Mouse (Mus musculus) liver, adult 2 months (tissue): ENCODE data around the gene Cygb. TPM values are rescaled to one million over a fixed set of nuclear protein-coding genes. Genes with fewer than 3 reads are reported as not detected.
"Not testable (repeated sequence)": the region's sequence is repeated elsewhere in the genome, so short reads cannot be mapped to it uniquely, and the experiment has no call there.

Source experiments
- DNase-seq: peaks from one replicate; pipeline ENCODE4 v3.0.0-alpha.2; 2011; ENCODE audit warnings: low read depth, low spot score; ENCODE audit errors: extremely low read depth
- H3K27ac ChIP-seq: fragments of 200-500 bp; replicated peaks from 2 replicates; pipeline ENCODE4 v1.5.1; 2012; ENCODE audit warnings: low read depth, mild to moderate bottlenecking, control low read depth, inconsistent platforms, low read length; ENCODE audit not compliant: insufficient read depth
- H3K27me3 ChIP-seq: fragments of 200-500 bp; 2 replicates; pipeline ENCODE4 v1.6.1; 2012; ENCODE audit warnings: mild to moderate bottlenecking, moderate library complexity, low read length, inconsistent platforms; ENCODE audit not compliant: control insufficient read depth, insufficient read depth
- H3K36me3 ChIP-seq: fragments of 200-500 bp; 2 replicates; pipeline ENCODE4 v1.6.1; 2012; ENCODE audit warnings: low read length, inconsistent platforms; ENCODE audit not compliant: control insufficient read depth, insufficient read depth
- H3K4me1 ChIP-seq: fragments of 200-500 bp; 2 replicates; pipeline ENCODE4 v1.6.1; 2011; ENCODE audit warnings: low read length; ENCODE audit not compliant: control insufficient read depth, insufficient read depth
- H3K4me3 ChIP-seq: fragments of 200-500 bp; 2 replicates; pipeline ENCODE4 v1.5.1; 2011; ENCODE audit warnings: low read depth, mild to moderate bottlenecking, control low read depth, low read length, moderate library complexity; ENCODE audit not compliant: insufficient read depth
- H3K79me2 ChIP-seq: fragments of 200-500 bp; 2 replicates; pipeline ENCODE4 v1.6.1; 2012; ENCODE audit warnings: inconsistent platforms, mild to moderate bottlenecking, low read length, moderate library complexity; ENCODE audit not compliant: control insufficient read depth, insufficient read depth
- H3K9ac ChIP-seq: fragments of 200-500 bp; 2 replicates; pipeline ENCODE4 v1.6.1; 2012; ENCODE audit warnings: low read depth, mild to moderate bottlenecking, control low read depth, inconsistent platforms, low read length
- CTCF ChIP-seq: fragments of 200-500 bp; IDR thresholded peaks from 2 replicates; pipeline ENCODE4 v1.5.1; 2011; ENCODE audit warnings: low read depth, low read length, control low read depth
- POLR2A ChIP-seq: fragments of 200-500 bp; IDR thresholded peaks from 2 replicates; pipeline ENCODE4 v1.6.1; 2011; ENCODE audit warnings: low read length, control low read depth; ENCODE audit not compliant: insufficient read depth; ENCODE audit errors: extremely low read depth
- WGBS: fragments of 180-500 bp; shearing (Covaris S2); methylation state at CpG from one replicate; pipeline ENCODE4 v1.1.7; 2018; 5-methylcytosine and 5-hydroxymethylcytosine counted together
- polyA plus RNA-seq: library from polyadenylated mRNA; depleted of rRNA; stranded (reverse); fragments of >200 nt; gene quantifications from 2 replicates; pipeline ENCODE4 v1.2.3, GENCODE M21; 2012
- total RNA-seq: library from RNA; depleted of rRNA; stranded (reverse); fragments of >200 nt; gene quantifications from 2 replicates; pipeline ENCODE4 v1.2.3, GENCODE M21; 2014

Cygb gene
- total and polyA plus RNA-seq, 2 experiments: 2.6 to 5.6 TPM

GRCm38 (mm10) chr11:116669316-116669715, 15.2 kb upstream of the Cygb start:
- no peaks in the 10 kb centered on the region for H3K27me3 ChIP-seq
- 39% methylated on average over 5 of the region's 5 CpGs for WGBS
- TF ChIP-seq CTCF (no peak), POLR2A (no peak)
- no peak for DNase-seq
- peaks cover 4% of the 10 kb centered on the region; the same call in 1 of the 2 replicates for H3K79me2 ChIP-seq
- H3K4me1 ChIP-seq: peaks cover 4% of the 10 kb centered on the region
- H3K36me3 ChIP-seq: peaks cover 15% of the 10 kb centered on the region
- H3K27ac ChIP-seq: no peak overlapping the region
- no peak overlapping the region for H3K9ac ChIP-seq
- no peak overlapping the region for H3K4me3 ChIP-seq

GRCm38 (mm10) chr11:116668839-116669238, 14.7 kb upstream of the Cygb start:
- WGBS: 55% methylated on average over 7 of the region's 7 CpGs
- H3K9ac ChIP-seq: no peak overlapping the region
- H3K4me1 ChIP-seq: peaks cover 4% of the 10 kb centered on the region
- no peak for DNase-seq
- no peaks in the 10 kb centered on the region for H3K27me3 ChIP-seq
- H3K36me3 ChIP-seq: peaks cover 10% of the 10 kb centered on the region
- no peak overlapping the region for H3K27ac ChIP-seq
- H3K79me2 ChIP-seq: peaks cover 4% of the 10 kb centered on the region; the same call in 1 of the 2 replicates
- no peak for TF ChIP-seq POLR2A
- TF ChIP-seq CTCF: no peak
- H3K4me3 ChIP-seq: no peak overlapping the region

- peaks cover 4% of the 10 kb centered on the region for H3K4me1 ChIP-seq
- peaks cover 6% of the 10 kb centered on the region for H3K36me3 ChIP-seq
- no peak overlapping the region for H3K4me3 ChIP-seq
- 78% methylated on average over 10 of the region's 10 CpGs for WGBS
- H3K9ac ChIP-seq: no peak overlapping the region
- DNase-seq: no peak
- no peak for TF ChIP-seq POLR2A
- no peak for TF ChIP-seq CTCF
- peaks cover 4% of the 10 kb centered on the region; the same call in 1 of the 2 replicates for H3K79me2 ChIP-seq
- no peaks in the 10 kb centered on the region for H3K27me3 ChIP-seq
- no peak overlapping the region for H3K27ac ChIP-seq
These were observed 14.3 kb upstream of the Cygb start for GRCm38 (mm10) chr11:116668381-116668825.

GRCm38 (mm10) chr11:116667930-116668329, 13.8 kb upstream of the Cygb start:
- Histone ChIP-seq H3K36me3 (peaks cover 2% of the 10 kb centered on the region; the same call in 1 of the 2 replicates), H3K79me2 (peaks cover 4% of the 10 kb centered on the region; the same call in 1 of the 2 replicates), H3K4me1 (peaks cover 4% of the 10 kb centered on the region), H3K27me3 (no peaks in the 10 kb centered on the region), H3K9ac (no peak overlapping the region), H3K4me3 (no peak overlapping the region), H3K27ac (no peak overlapping the region)
- DNase-seq: no peak
- no peak for TF ChIP-seq POLR2A
- no peak for TF ChIP-seq CTCF
- 84% methylated on average over 8 of the region's 8 CpGs for WGBS

GRCm38 (mm10) chr11:116667012-116667411, 12.9 kb upstream of the Cygb start:
- H3K79me2 ChIP-seq, H3K9ac ChIP-seq, H3K27ac ChIP-seq, H3K4me1 ChIP-seq, H3K27me3 ChIP-seq, H3K36me3 ChIP-seq, DNase-seq, H3K4me3 ChIP-seq: not testable (repeated sequence)
- 73% methylated on average over 5 of the region's 5 CpGs for WGBS

GRCm38 (mm10) chr11:116666566-116666965, 12.5 kb upstream of the Cygb start:
- no peak overlapping the region for H3K4me3 ChIP-seq
- no peak for DNase-seq
- no peak overlapping the region for H3K9ac ChIP-seq
- no peaks in the 10 kb centered on the region for H3K27me3 ChIP-seq
- no peaks in the 10 kb centered on the region for H3K4me1 ChIP-seq
- 61% methylated on average over 9 of the region's 9 CpGs for WGBS
- no peaks in the 10 kb centered on the region; the same call in 1 of the 2 replicates for H3K79me2 ChIP-seq
- H3K36me3 ChIP-seq: no peaks in the 10 kb centered on the region
- no peak overlapping the region for H3K27ac ChIP-seq
- TF ChIP-seq POLR2A (no peak), CTCF (no peak)

- H3K79me2 ChIP-seq: no peaks in the 10 kb centered on the region
- no peak for DNase-seq
- 80% methylated on average over 10 of the region's 10 CpGs for WGBS
- TF ChIP-seq POLR2A: no peak
- TF ChIP-seq CTCF: no peak
- H3K36me3 ChIP-seq: no peaks in the 10 kb centered on the region
- H3K4me1 ChIP-seq: no peaks in the 10 kb centered on the region
- H3K27me3 ChIP-seq: no peaks in the 10 kb centered on the region
- no peak overlapping the region for H3K4me3 ChIP-seq
- no peak overlapping the region for H3K9ac ChIP-seq
- no peak overlapping the region for H3K27ac ChIP-seq
These were observed 11.2 kb upstream of the Cygb start for GRCm38 (mm10) chr11:116665289-116665688.
